Mouse (Mus musculus) urinary bladder, adult 18-20 months (tissue): ENCODE measurements around the gene Mad1l1.

Source experiments
- DNase-seq, 2 experiments: peaks; one replicate each; pipeline ENCODE4 v3.0.0; 2022; ENCODE audit warnings: low spot score in 2 of 2, mixed read lengths in 2 of 2

Mad1l1 gene

DNA sequence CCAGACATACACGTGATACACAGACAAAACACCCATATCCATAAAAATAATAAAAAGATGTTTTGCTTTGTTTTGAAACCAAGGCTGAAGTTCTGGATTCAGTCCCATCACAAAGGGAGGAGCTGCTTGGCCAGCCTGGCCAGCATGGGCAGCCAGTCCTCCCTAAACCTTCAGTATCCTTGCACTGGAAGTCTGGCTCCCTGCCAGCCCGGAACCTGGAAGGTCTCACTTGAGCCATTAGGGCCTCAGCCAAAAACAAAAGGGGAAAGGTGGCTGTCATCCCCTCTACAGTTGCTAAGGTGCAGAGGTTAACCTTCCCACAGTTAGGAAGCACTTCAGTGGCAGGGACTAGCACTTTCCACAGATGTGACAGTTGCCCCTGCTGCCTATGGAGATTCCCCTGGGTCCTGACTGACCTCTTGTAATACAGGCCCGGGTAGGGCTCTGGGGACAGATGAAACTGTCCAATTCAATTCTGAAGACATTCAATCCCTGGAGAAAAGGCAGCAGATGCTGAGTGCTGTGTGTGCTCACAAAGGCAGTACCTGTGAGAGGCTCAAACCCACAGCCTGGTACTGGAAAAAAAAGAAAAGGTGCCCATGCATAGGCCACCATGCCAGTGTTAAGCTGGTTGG is 100.2 kb downstream of the Mad1l1 start:
- no peak for DNase-seq

DNA sequence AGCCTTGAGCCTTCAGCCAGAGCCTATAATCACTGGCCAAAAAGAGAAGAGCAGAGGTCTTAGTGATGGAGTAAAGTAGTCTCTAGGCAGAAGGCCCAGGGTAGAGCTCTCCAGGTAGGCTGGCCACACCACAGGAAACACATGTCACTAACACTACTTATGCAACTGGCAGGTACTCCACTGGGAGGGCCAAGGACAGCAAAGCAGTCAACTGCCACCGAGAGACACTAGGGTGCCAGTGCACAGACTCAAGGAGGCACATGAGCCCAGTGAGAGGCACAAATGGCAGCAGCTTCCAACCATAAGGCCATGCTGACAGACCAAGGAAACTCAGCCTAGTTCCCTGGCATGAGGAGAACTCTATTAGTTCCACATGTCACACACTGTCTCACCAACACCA is 102.1 kb downstream of the Mad1l1 start:
- DNase-seq: no peak

DNA sequence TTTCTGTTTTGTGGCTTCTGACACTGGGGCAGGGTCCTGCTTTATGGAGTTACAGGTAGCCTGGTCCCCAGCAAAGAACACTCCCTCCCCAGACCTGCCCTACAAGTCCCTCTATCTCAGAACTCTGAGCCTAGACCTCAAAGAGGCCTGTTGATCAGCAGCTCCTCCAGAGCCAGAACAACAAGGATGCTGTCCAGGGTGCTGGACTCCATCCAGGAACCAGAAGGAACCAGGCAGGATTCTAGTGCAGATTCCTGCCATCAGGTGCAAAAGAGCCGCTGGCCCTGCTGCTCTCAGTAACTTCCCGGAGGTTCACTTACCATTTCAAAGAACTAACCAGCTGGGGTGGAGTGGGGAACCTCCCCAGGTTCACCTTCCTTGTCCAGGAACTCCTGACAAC is 103.5 kb downstream of the Mad1l1 start:
- no peak for DNase-seq

DNA sequence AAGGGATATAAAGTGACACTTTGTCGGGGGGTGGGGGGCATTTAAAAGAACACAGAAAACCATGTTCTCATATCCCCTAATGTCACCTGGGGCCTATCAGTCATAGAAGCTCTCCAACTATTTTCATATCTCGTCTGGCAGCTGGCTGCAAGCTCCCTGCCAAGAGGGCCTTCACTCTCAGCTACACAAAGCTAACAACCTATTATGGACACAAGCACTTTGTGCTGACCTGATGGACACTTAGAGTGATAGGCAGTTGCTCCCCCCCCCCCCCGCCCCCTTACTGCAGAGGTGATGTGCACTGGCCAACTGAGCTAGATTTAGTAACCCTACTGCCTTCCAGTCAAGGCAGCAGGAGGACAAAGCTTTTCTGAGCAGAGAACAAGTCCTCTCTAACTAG is 104.3 kb downstream of the Mad1l1 start:
- no peak for DNase-seq

DNA sequence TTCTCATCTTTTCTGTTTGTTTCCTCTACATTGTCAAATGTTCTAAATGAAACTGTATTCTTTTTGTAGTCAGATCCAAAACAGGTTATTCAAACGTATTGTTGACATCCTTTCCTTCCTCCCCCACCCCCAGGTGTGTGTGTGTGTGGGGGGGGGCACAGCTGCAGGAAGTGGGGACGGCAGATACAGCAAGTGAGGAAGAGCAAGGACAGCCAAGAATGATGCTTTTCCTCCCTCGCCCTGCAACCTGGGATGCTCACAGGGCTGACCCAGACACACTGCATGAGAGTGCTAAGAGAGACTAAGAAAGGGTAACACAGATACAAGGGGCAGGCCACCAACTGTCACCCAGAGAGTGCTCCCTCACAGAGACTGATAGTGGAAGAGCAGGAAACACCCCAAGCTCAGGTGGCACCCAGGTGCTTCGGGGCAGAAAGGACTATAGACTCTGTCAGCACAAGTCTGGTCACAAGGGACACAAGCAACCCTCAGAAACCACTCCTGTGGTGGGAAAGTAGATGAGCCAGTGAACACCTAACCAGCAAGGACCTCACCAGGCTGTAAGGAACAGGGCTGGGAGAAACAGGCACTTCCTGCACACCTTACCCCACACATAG is 105.8 kb downstream of the Mad1l1 start:
- no peak for DNase-seq

DNA sequence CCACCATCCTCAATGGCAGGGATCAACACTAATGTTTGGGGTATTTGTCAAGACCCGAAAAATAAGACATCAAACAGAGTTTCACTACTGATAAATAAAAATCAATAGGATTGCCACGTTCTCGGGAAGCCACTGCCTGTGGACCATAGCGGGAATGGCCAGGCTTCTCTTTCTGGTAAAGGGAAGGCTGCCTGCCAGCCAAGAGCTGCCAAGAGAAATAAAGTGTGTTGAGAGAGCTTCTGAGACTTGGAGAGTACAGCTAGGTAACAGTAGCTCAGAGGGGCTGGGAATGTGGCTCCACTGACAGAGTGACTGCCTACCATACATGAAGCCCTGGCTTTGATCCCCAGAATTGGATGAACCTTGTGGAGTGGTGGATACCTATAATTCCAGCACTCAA is 108.4 kb downstream of the Mad1l1 start:
- no peak for DNase-seq

DNA sequence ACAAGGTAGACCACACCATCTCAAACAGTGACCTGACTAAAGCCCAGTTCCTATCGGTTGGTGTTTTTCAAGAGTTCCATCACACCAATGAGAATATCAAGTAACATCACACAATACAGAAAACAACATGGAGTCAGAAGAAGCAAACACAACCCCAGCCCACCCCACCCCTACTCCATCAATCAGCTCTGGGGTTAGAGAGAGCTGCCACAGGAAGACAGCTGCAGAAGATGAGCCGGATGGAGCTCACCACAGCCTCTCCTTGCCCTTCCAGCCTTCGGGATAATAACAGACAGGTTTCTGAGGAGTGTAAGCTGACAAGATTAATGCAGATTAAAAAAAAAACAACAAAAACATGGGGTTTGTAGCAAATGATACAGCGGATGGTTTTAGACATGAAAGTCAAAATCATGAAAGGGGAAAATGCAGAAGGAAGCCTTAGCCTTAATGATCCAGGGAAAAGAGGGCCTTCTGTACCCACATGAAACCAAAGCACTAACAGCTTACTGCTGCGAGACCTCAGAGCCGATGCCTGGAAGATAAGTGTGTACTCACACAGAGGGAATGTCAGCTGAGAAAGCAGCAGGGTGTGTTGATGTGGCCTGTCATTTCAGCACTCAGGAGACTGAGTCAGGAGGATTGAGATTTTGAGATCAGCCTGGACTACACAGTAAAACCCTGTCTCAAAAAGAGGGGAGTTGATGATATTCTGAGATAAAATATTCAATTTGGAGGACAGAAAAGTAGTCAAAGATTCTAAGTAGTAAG is 110.8 kb downstream of the Mad1l1 start:
- DNase-seq: no peak

DNA sequence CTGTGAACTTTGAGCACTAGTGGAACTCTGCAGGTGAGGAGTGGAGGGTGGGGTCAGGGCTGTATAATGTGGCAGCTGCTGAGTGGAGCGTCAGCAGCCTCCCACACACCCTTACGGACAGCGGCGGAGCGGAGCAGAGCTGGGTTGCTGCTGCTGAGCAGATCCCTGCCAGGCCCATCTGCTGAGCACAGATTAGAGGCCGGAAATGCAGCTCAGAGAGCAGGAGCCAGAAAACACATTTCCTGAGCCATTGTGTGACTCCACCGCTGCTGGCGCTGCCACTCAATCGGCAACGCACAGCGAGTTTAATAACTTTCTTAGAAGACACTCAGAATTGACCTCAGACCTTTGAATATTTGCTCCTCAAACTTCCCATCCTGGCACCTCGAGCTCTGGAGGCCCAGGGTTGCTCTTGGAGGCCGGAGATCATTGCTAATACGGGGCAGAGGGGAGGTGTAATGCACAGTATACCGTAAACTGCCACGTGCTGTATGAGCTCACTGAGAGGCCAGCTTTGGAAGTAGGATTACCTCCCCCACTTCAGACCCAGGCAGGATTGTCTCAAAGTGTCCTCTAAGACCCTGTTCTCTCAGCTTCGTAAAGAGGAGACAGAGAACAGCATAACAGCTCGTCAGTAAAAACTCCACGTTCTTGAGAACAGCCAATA is 112.5 kb downstream of the Mad1l1 start:
- DNase-seq: no peak

DNA sequence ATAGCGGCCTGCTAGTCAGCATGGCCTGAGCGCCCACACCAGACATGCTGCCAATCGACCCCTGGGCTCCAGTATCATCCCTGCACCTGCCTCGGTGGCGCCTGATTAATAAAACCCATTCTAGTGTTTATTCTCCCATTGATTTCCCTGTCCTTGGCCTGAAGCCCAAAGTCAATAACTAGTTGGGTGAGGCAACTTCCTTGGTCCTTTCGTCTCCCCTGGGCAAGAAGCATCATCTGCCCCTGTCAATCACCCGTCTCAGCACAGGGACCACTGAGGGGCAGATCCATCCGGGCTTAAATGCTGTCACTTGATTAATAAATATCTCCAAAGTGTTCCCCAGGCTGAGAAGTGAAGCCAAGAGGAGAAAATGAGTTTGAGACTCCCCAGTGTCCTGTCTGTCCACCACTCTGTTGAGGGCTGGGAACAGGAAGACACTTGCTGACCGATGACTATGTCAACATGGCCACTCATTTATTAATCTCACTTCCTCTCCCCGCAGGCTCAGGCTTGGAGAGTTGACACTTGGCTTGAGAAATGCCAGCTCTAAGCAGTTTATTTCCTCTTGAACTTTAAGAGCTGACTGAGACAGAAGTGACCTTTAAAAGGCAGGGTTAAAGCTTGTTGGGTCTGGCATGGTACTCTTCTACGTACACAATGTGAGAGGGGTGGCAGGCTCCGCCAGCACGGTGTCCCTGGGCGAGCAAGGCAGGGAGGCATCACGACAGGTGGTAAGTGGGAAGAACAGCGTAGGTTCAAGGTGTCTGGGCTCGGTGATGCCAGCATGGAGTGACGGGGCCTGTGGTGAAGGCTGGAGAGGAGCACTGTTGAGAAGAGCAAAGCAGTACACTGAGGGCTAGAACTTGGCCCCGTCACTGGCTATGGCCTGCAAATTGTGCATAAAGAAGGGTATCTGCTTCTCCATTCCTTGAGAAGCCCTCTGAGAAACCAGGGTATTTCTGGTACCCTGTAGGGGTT is 114.3 kb downstream of the Mad1l1 start:
- DNase-seq: peak in 1 of 2 experiments; percentile 31

DNA sequence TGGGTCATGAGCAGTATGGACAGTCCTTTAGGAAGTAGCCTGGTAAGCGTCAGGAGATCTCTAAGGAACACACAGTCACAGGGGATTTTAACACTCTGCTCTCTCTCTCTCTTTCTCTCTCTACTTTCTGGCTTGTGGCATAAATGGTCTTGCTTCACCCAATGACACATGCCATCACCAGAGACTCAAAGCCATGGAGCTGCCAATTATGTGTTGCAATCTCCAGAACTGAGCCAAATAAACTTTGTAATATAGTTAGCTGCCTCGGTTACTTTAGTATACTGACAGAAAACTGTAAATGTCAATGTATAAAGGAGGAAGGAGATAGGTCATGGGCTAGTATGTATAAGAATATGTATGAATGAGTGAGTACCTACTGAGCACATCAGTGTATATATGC is 115.4 kb downstream of the Mad1l1 start:
- no peak for DNase-seq

DNA sequence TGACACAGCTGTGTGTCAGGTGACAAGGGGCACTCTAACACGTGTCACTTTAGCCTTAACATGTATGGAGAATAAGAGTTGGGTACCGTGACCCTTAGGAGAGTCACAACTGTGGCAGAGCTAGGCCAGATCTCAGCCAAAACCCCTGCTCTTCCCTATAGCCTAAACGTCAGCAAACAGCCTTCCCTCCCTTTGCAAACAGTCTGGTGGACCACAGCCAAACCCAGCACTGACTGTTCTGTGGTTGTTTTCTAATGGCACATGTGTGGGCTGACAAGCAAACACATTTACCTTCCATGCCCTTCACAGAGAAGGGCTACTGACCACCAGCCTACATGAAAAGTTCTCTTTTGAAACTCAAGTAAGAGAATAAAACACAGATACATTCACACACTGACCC is 116.9 kb downstream of the Mad1l1 start:
- DNase-seq: peak in 1 of 2 experiments; percentile 34

DNA sequence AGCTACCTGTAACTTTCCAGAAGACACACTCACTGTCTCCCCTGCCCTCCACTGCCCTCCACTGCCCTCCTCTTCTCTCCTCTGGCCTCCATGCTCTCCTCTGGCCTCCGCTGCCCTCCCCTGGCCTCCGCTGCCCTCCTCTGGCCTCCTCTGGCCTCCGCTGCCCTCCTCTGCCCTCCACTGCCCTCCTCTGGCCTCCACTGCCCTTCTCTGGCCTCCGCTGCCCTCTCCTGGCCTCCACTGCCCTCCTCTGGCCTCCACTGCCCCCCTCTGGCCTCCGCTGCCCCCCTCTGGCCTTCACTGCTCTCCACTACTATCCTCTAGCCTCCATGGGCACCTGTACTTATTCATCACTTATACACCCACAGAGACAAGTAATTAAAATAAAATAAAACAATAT is 117.3 kb downstream of the Mad1l1 start:
- no peak for DNase-seq

DNA sequence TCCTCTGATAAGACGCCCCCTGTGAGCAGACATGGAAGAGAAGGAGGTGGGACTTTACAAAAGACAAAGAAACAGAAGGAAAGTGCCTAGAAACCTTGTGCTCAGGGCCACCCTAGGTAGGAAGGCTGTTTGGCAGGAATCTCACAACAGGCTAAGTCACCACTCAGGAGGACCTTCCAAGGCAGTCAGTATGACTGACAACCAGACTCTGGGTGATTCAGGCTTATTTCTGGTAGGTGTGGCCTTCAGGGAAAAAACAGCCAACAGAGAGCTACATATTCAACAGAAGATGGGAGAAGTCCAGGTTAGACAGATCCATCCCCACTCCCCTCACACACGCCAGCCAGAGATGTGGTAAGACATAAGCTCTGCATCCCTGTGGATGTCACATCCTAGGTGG is 118.9 kb downstream of the Mad1l1 start:
- no peak for DNase-seq

DNA sequence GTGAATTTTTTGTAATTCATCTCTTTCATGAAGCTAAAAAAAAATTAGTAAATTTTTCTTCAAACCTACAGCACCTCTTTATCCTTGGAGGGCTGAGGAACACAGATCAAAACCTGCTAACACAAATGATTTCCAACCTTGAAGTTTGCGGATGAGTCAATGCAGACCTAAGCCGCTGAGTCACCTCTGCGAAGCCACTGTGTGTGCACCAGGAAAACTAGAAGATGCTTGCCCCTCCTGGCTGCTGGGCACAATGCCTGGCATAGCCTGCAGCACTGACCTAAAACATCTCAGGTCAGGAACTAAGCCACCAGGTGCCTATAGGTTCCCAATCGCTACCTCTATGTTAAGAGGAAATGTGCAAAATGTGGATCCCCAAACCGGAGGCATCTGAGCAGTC is 119.8 kb downstream of the Mad1l1 start:
- DNase-seq: no peak

DNA sequence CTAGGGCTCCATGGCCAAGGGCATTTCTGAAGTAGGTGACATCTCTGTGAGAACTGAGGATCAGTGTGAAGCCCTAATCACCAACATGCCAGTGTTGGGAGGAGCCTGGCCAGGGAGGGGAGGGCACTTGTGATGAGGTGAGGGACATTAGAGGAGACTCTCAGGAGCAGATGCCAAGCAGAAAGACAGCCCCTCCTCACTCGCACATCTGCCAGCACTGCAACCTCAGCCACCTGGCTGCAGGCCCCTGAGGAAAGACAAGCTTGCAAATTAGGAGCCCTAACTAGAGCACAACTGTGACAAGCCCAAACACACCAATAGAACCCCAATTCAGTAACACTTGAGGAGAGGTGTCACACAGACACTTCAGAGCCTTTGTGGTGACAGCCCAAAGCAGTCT is 120.2 kb downstream of the Mad1l1 start:
- no peak for DNase-seq

DNA sequence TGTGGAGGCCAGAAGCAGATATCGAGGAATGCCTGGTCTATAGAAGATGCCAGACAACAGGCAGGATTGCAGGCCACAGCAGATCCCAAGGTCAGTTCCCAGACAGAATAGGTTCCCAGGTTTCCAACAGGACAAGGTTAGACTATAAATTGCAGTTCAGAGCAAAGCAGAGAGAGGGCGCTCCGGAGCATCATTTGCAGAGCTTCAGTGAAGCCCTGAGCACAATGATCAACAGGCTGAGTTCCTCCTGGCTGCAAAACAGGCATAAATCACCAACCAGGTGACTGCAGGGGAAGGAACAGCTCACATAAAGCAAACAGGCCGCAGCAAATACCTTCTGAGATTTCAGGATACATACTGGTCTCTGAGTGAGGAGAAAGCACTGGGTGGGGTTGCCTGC is 123.6 kb downstream of the Mad1l1 start:
- peak; percentile 65 to 71 for DNase-seq

DNA sequence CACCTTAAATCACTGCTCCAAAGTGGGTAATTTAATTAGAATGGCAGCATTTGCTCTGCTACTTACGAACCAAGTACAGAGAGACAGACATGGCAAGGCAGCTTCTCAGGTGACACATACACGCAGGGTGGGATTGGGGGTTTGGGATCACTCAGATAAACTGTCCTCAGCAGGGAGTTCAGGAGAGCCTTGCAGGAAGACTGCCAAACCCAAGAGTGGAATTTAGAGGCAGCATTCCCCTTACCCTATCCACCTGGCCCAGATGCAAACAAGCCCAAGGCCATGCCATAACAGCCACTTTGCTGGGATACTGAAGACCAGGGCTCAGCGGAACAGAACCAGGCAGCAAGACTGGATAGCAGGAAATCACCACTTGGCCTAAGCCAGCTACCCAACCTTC is 124.9 kb downstream of the Mad1l1 start:
- DNase-seq: no peak

DNA sequence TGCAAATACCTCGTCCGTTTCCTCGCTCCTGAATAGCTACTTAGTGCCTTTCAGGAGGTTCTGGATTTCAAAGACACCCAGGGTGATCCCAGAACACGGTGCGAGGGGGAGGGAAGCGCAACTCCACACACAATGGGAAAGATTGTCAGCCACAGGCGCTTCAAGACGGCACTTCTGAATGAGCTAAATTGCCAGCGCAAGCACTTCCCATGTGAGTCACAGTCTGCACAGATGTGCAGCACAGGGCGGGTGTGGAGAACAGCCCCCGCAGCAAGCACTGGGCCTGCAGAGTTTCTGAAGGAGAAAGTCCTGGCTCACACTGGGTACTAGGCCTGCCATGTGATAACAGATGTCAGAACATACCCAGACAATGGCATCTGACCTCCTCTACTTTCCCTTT is 127.2 kb downstream of the Mad1l1 start:
- DNase-seq: no peak

DNA sequence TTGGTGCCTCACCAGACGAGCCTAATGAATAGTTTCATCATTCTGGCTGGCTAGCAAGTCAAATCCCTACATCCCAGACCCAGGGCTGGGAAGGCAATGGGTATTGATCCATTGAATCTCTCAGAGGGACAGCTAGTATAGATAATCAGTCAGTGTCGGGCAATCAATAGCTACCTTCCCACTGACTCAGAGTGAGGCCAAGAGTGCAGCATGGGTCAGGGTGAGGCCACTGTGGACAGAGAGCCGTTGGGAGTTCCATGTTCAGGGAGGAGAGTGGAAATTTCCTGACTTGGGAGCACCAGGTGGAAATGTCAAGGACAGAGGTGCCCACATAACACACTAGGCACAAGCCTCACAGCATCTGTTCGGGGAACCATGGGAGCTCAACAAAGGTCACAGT is 129.8 kb downstream of the Mad1l1 start:
- DNase-seq: no peak

DNA sequence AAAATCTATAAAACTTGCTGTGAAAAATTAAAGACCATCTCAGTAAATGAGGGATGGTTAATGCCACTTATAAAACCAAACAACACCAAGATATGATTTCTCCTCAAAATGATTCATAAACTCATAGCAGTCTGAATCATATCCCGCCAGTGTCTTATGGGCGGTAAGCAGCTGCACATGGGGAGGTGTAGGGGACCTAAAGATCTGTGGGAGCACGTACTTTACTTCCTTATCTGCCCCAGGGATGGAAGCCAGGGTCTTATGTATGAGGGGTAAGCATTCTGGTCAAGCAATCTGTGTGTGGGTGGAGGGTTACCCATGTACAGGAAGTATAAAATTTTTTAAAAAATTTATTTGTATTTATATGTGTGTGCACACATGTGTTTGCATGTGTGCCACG is 135.0 kb downstream of the Mad1l1 start:
- DNase-seq: no peak

DNA sequence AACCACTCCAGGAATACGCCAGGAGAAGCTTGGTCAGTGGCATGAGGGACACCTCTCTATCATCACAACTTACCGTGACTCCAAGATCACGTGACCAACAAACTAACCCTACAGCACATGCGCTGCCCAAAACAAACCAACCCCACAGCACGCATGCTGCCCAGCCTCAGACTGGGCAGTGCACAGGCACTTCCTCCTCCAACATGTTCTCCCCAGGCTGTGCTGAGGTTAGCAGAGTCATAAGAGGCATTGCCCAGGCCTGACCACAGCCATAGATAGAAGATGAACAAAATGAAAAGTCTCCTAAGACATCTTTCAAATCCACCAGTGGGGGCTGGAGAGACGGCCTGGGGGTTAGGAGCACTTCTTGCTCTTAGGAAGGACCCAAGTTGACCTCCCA is 135.6 kb downstream of the Mad1l1 start:
- no peak for DNase-seq

DNA sequence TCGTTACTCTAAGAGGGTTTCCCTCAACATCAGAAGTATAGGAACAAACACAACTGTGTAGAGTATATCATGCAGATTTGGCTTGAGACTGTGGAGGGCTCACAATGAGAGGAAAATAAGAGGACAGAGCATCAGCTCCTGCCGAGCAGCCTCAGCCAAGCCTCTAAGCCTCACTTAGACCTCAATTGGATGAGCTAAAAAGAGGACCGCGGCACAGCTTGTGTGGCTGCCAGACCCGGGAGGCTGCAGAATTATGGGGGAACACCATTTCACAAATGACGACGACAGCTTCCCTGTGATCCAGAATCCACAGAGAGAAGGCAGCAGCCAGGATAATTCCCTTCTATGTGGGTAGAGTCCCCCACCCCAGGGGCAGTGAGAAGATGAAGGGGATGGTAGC is 138.0 kb downstream of the Mad1l1 start:
- no peak for DNase-seq
